Mouse (Mus musculus) lung, embryonic 14.5 days (tissue): ENCODE results near the gene Cabp4. TPM values are rescaled to one million over a fixed set of nuclear protein-coding genes. Genes with fewer than 3 reads are reported as not detected.
A peak's percentile ranks its signal among the peaks of the same experiment; 100 is the strongest.

ENCODE experiments used
- ATAC-seq: fragments of 200-750 bp; cut with Nextera tagmentation; 2 replicates; pipeline ENCODE4 v1.8.0; 2017; ENCODE audit warnings: mild to moderate bottlenecking, moderate TSS enrichment, moderate library complexity; ENCODE audit not compliant: insufficient read depth
- DNase-seq: peaks from one replicate; pipeline ENCODE4 v3.0.0-alpha.2; 2015
- H3K27ac ChIP-seq: fragments of 300-500 bp; sonication (generic); 2 replicates; pipeline ENCODE4 v1.5.1; 2014; ENCODE audit warnings: low read depth, mild to moderate bottlenecking, moderate library complexity
- H3K27me3 ChIP-seq: fragments of 300-500 bp; sonication (generic); 2 replicates; pipeline ENCODE4 v1.6.1; 2014; ENCODE audit warnings: low read length, control low read depth; ENCODE audit not compliant: insufficient read depth
- H3K36me3 ChIP-seq: fragments of 300-500 bp; sonication (generic); 2 replicates; pipeline ENCODE4 v1.6.1; 2014; ENCODE audit warnings: control low read depth; ENCODE audit not compliant: insufficient read depth
- H3K4me1 ChIP-seq: fragments of 300-500 bp; sonication (generic); 2 replicates; pipeline ENCODE4 v1.6.1; 2014; ENCODE audit warnings: antibody characterized with exemption, control low read depth; ENCODE audit not compliant: insufficient read depth
- H3K4me2 ChIP-seq: fragments of 300-500 bp; sonication (generic); 2 replicates; pipeline ENCODE4 v1.6.1; 2014; ENCODE audit warnings: mild to moderate bottlenecking
- H3K4me3 ChIP-seq: fragments of 300-500 bp; sonication (generic); 2 replicates; pipeline ENCODE4 v1.5.1; 2014; ENCODE audit warnings: low read depth, low read length
- H3K9ac ChIP-seq: fragments of 300-500 bp; sonication (generic); 2 replicates; pipeline ENCODE4 v1.6.1; 2014
- H3K9me3 ChIP-seq: fragments of 300-500 bp; sonication (generic); 2 replicates; pipeline ENCODE4 v1.6.1; 2016; ENCODE audit warnings: low read depth, low read length, control low read depth
- CTCF ChIP-seq: IDR thresholded peaks from 2 replicates; pipeline ENCODE4 v1.5.1; 2016; ENCODE audit warnings: antibody characterized with exemption, low read depth
- WGBS: fragments of 180-500 bp; shearing (Covaris S2); extraction: QIAGEN DNeasy Blood & Tissue Kit; methylation state at CpG from one replicate; pipeline ENCODE4 v1.1.7; 2014; 5-methylcytosine and 5-hydroxymethylcytosine counted together
- polyA plus RNA-seq: library from polyadenylated mRNA; unstranded; fragments of >200 nt; fragmentation: Nextera tagmentation; extraction: Ambion mirVana; gene quantifications from 2 replicates; pipeline ENCODE4 v1.2.1, GENCODE M21; 2014

Cabp4 gene
- polyA plus RNA-seq, 1 experiment from 2014 or later = 0.09 TPM

GRCm38 (mm10) chr19:4099056-4099455 is 44.8 kb downstream of the Cabp4 start:
- peak overlapping the region; percentile 45; the same call in 1 of the 2 replicates for H3K4me3 ChIP-seq
- peak; percentile 9; the same call in 1 of the 2 replicates for ATAC-seq
- no peaks in the 10 kb centered on the region for H3K36me3 ChIP-seq
- H3K27me3 ChIP-seq = peaks cover 31% of the 10 kb centered on the region
- 7% methylated on average over 9 of the region's 9 CpGs for WGBS
- H3K4me1 ChIP-seq = peaks cover 13% of the 10 kb centered on the region; the same call in 1 of the 2 replicates
- DNase-seq = peak; percentile 97
- peak; percentile 97 for TF ChIP-seq CTCF
- peak overlapping the region; percentile 87 for H3K4me2 ChIP-seq
- no peaks in the 10 kb centered on the region for H3K9me3 ChIP-seq
- peak overlapping the region; percentile 10; the same call in 1 of the 2 replicates for H3K27ac ChIP-seq
- no peak overlapping the region for H3K9ac ChIP-seq

GRCm38 (mm10) chr19:4098426-4098825 is 45.4 kb downstream of the Cabp4 start:
- no peak overlapping the region for H3K27ac ChIP-seq
- DNase-seq (no peak), ATAC-seq (no peak)
- no peak for TF ChIP-seq CTCF
- H3K4me2 ChIP-seq = no peak overlapping the region; the same call in 1 of the 2 replicates
- H3K9ac ChIP-seq = no peak overlapping the region
- peaks cover 13% of the 10 kb centered on the region; the same call in 1 of the 2 replicates for H3K4me1 ChIP-seq
- no peaks in the 10 kb centered on the region for H3K36me3 ChIP-seq
- peaks cover 31% of the 10 kb centered on the region for H3K27me3 ChIP-seq
- no peaks in the 10 kb centered on the region for H3K9me3 ChIP-seq
- H3K4me3 ChIP-seq = no peak overlapping the region
- WGBS = 84% methylated on average over 13 of the region's 13 CpGs

GRCm38 (mm10) chr19:4097441-4097825 is 46.4 kb downstream of the Cabp4 start:
- peak; percentile 40 for ATAC-seq
- 2% methylated on average over 21 of the region's 21 CpGs for WGBS
- peaks cover 13% of the 10 kb centered on the region; the same call in 1 of the 2 replicates for H3K4me1 ChIP-seq
- H3K36me3 ChIP-seq = no peaks in the 10 kb centered on the region
- H3K4me2 ChIP-seq = peak overlapping the region; percentile 79
- peak; percentile 86 for DNase-seq
- H3K9me3 ChIP-seq = no peaks in the 10 kb centered on the region
- no peak for TF ChIP-seq CTCF
- peak overlapping the region; percentile 46 for H3K9ac ChIP-seq
- H3K27me3 ChIP-seq = peaks cover 31% of the 10 kb centered on the region
- peak overlapping the region; percentile 81 for H3K27ac ChIP-seq
- peak overlapping the region; percentile 63 for H3K4me3 ChIP-seq

GRCm38 (mm10) chr19:4096642-4097440 is 47.0 kb downstream of the Cabp4 start, which contains the start of gene Cdk2ap2:
Gene Cdk2ap2, plus strand, starts transcription at chr19:4097182.
- peaks cover 13% of the 10 kb centered on the region; the same call in 1 of the 2 replicates for H3K4me1 ChIP-seq
- peaks cover 26% of the 10 kb centered on the region for H3K27me3 ChIP-seq
- DNase-seq = peak; percentile 99
- H3K4me2 ChIP-seq = peak within 1 kb of the TSS; percentile 79
- under 1% methylated on average over 64 of the region's 65 CpGs for WGBS
- no peak for TF ChIP-seq CTCF
- ATAC-seq = peak; percentile 94
- H3K9ac ChIP-seq = peak within 1 kb of the TSS; percentile 57
- peak within 1 kb of the TSS; percentile 63 for H3K4me3 ChIP-seq
- H3K9me3 ChIP-seq = no peaks in the 10 kb centered on the region
- H3K36me3 ChIP-seq = no peaks in the 10 kb centered on the region
- H3K27ac ChIP-seq = peak within 1 kb of the TSS; percentile 88

GRCm38 (mm10) chr19:4095802-4096201 is 48.0 kb downstream of the Cabp4 start:
- H3K4me3 ChIP-seq = peak overlapping the region; percentile 63; the same call in 1 of the 2 replicates
- no peak for ATAC-seq
- no peak overlapping the region for H3K27ac ChIP-seq
- DNase-seq = no peak
- H3K4me1 ChIP-seq = peaks cover 12% of the 10 kb centered on the region; the same call in 1 of the 2 replicates
- H3K27me3 ChIP-seq = peaks cover 16% of the 10 kb centered on the region
- WGBS = 60% methylated on average over 3 of the region's 3 CpGs
- H3K9ac ChIP-seq = no peak overlapping the region
- H3K4me2 ChIP-seq = peak overlapping the region; percentile 79
- H3K36me3 ChIP-seq = no peaks in the 10 kb centered on the region
- no peaks in the 10 kb centered on the region for H3K9me3 ChIP-seq
- TF ChIP-seq CTCF = no peak

GRCm38 (mm10) chr19:4094774-4095303 is 49.0 kb downstream of the Cabp4 start:
- no peak for TF ChIP-seq CTCF
- H3K4me2 ChIP-seq = no peak overlapping the region
- ATAC-seq = no peak
- peaks cover 6% of the 10 kb centered on the region; the same call in 1 of the 2 replicates for H3K4me1 ChIP-seq
- no peak for DNase-seq
- H3K27me3 ChIP-seq = peaks cover 6% of the 10 kb centered on the region; the same call in 1 of the 2 replicates
- H3K4me3 ChIP-seq = no peak overlapping the region
- H3K9ac ChIP-seq = no peak overlapping the region
- no peaks in the 10 kb centered on the region for H3K36me3 ChIP-seq
- whole genome bisulfite sequencing = 61% methylated on average over 5 of the region's 5 CpGs
- no peak overlapping the region for H3K27ac ChIP-seq
- no peaks in the 10 kb centered on the region for H3K9me3 ChIP-seq

GRCm38 (mm10) chr19:4094348-4094747 is 49.5 kb downstream of the Cabp4 start:
- Histone ChIP-seq H3K4me2 (no peak overlapping the region), H3K27ac (no peak overlapping the region), H3K27me3 (peaks cover 1% of the 10 kb centered on the region; the same call in 1 of the 2 replicates), H3K36me3 (no peaks in the 10 kb centered on the region), H3K4me3 (no peak overlapping the region), H3K9me3 (no peaks in the 10 kb centered on the region), H3K9ac (no peak overlapping the region), H3K4me1 (peaks cover 2% of the 10 kb centered on the region; the same call in 1 of the 2 replicates)
- TF ChIP-seq CTCF = no peak
- DNase-seq (no peak), ATAC-seq (no peak)
- WGBS = 73% methylated on average over 3 of the region's 3 CpGs
